Mouse (Mus musculus) MEL (cell line): ENCODE measurements at regions not wholly inside any gene's neighbourhood (a gene's known extent, or its start where the extent isn't known, plus 50 kb on each side); places are given as distances from the start of the nearest gene placed in this dataset.

Experiments used
- DNase-seq: peaks from one replicate; pipeline ENCODE4 v3.0.0; 2011; ENCODE audit warnings: low read depth, low spot score
- H3K27ac ChIP-seq: 2 replicates; pipeline ENCODE4 v1.5.1; 2012; ENCODE audit warnings: low read depth, mild to moderate bottlenecking, control low read depth, low read length, moderate library complexity; ENCODE audit not compliant: control insufficient read depth
- H3K27me3 ChIP-seq, 2 experiments: fragments of 150-350 bp in 1 of 2; sonication (generic) in 1 of 2; 2 replicates each; pipeline ENCODE4 v1.6.1; 2012; ENCODE audit warnings: low read length in 2 of 2, mild to moderate bottlenecking in 2 of 2, improper control_type of control experiment in 1 of 2, moderate library complexity in 1 of 2; ENCODE audit not compliant: insufficient read depth in 2 of 2, control insufficient read depth in 1 of 2
- H3K36me3 ChIP-seq, 2 experiments: 2 replicates each; pipeline ENCODE4 v1.6.1; 2012 to 2014; ENCODE audit warnings: low read length in 2 of 2, improper control_type of control experiment in 1 of 2, inconsistent platforms in 1 of 2, mild to moderate bottlenecking in 1 of 2; ENCODE audit not compliant: insufficient read depth in 2 of 2, control insufficient read depth in 1 of 2
- H3K4me1 ChIP-seq, 2 experiments: fragments of 150-350 bp in 1 of 2; sonication (generic) in 1 of 2; 2 replicates each; pipeline ENCODE4 v1.6.1; 2012; ENCODE audit warnings: low read length in 2 of 2, improper control_type of control experiment in 1 of 2, mild to moderate bottlenecking in 1 of 2; ENCODE audit not compliant: insufficient read depth in 2 of 2, control insufficient read depth in 1 of 2
- H3K4me3 ChIP-seq, 2 experiments: fragments of 150-350 bp in 1 of 2; sonication (generic) in 1 of 2; 2 replicates each; pipeline ENCODE4 v1.5.1; 2012; ENCODE audit warnings: low read depth in 2 of 2, low read length in 2 of 2, mild to moderate bottlenecking in 2 of 2, moderate library complexity in 2 of 2, control low read depth in 1 of 2, improper control_type of control experiment in 1 of 2; ENCODE audit not compliant: control insufficient read depth in 1 of 2, insufficient read depth in 1 of 2
- H3K79me2 ChIP-seq: 2 replicates; pipeline ENCODE4 v1.6.1; 2012; ENCODE audit warnings: mild to moderate bottlenecking, low read length, moderate library complexity; ENCODE audit not compliant: control insufficient read depth, poor library complexity, insufficient read depth
- H3K9ac ChIP-seq: 2 replicates; pipeline ENCODE4 v1.6.1; 2012; ENCODE audit warnings: low read depth, mild to moderate bottlenecking, control low read depth, low read length, moderate library complexity; ENCODE audit not compliant: control insufficient read depth, poor library complexity, severe bottlenecking
- H3K9me3 ChIP-seq: fragments of 150-350 bp; sonication (generic); replicated peaks from 2 replicates; pipeline ENCODE4 v1.6.1; 2012; ENCODE audit warnings: mild to moderate bottlenecking, low read length, improper control_type of control experiment, moderate library complexity; ENCODE audit not compliant: insufficient read depth
- BHLHE40 ChIP-seq: IDR thresholded peaks from 2 replicates; pipeline ENCODE4 v1.6.1; 2012; ENCODE audit warnings: low read depth, mild to moderate bottlenecking, inconsistent platforms, low read length, improper control_type of control experiment, borderline replicate concordance
- CHD1 ChIP-seq: IDR thresholded peaks from 2 replicates; pipeline ENCODE4 v1.6.1; 2012; ENCODE audit warnings: low read depth, mild to moderate bottlenecking, inconsistent platforms, low read length, improper control_type of control experiment
- CHD2 ChIP-seq: IDR thresholded peaks from 2 replicates; pipeline ENCODE4 v1.6.1; 2011; ENCODE audit warnings: low read length, improper control_type of control experiment
- CTCF ChIP-seq, 3 experiments: IDR thresholded peaks in 2 of 3; conservative IDR thresholded peaks in 1 of 3; 2 replicates each; pipeline ENCODE4 v1.5.1; 2011 to 2012; ENCODE audit warnings: low read length in 3 of 3, low read depth in 2 of 3, mild to moderate bottlenecking in 2 of 3, improper control_type of control experiment in 1 of 3, inconsistent platforms in 1 of 3, mixed read lengths in 1 of 3, moderate library complexity in 1 of 3; ENCODE audit not compliant: control insufficient read depth in 1 of 3, insufficient read depth in 1 of 3, poor library complexity in 1 of 3, severe bottlenecking in 1 of 3
- E2F4 ChIP-seq: IDR thresholded peaks from 2 replicates; pipeline ENCODE4 v1.6.1; 2011; ENCODE audit warnings: low read depth, low read length, improper control_type of control experiment, borderline replicate concordance
- ELF1 ChIP-seq: IDR thresholded peaks from 2 replicates; pipeline ENCODE4 v1.6.1; 2014; ENCODE audit warnings: low read depth, mild to moderate bottlenecking, inconsistent platforms, low read length, improper control_type of control experiment, moderate library complexity
- EP300 ChIP-seq, 2 experiments: IDR thresholded peaks; 2 replicates each; pipeline ENCODE4 v1.6.1; 2011; ENCODE audit warnings: improper control_type of control experiment in 2 of 2, low read length in 2 of 2, low read depth in 1 of 2, mild to moderate bottlenecking in 1 of 2
- GATA1 ChIP-seq: IDR thresholded peaks from 2 replicates; pipeline ENCODE4 v1.6.1; 2011; ENCODE audit warnings: low read depth, low read length, improper control_type of control experiment
- HCFC1 ChIP-seq: IDR thresholded peaks from 2 replicates; pipeline ENCODE4 v1.6.1; 2012; ENCODE audit warnings: low read depth, mild to moderate bottlenecking, inconsistent platforms, low read length, improper control_type of control experiment, moderate library complexity
- JUND ChIP-seq: IDR thresholded peaks from 2 replicates; pipeline ENCODE4 v1.6.1; 2011; ENCODE audit warnings: low read depth, mild to moderate bottlenecking, improper control_type of control experiment, low read length
- MAX ChIP-seq: IDR thresholded peaks from 2 replicates; pipeline ENCODE4 v1.6.1; 2011; ENCODE audit warnings: low read length, improper control_type of control experiment
- MAZ ChIP-seq: IDR thresholded peaks from 2 replicates; pipeline ENCODE4 v1.6.1; 2012; ENCODE audit warnings: low read depth, mild to moderate bottlenecking, inconsistent platforms, low read length, improper control_type of control experiment
- MEF2A ChIP-seq: IDR thresholded peaks from 2 replicates; pipeline ENCODE4 v1.6.1; 2014; ENCODE audit warnings: low read depth, mild to moderate bottlenecking, inconsistent platforms, low read length, improper control_type of control experiment; ENCODE audit not compliant: poor library complexity, insufficient replicate concordance, severe bottlenecking; ENCODE audit errors: extremely low read depth
- NELFE ChIP-seq: IDR thresholded peaks from 2 replicates; pipeline ENCODE4 v1.6.1; 2011; ENCODE audit warnings: low read depth, low read length, improper control_type of control experiment
- NRF1 ChIP-seq: IDR thresholded peaks from 2 replicates; pipeline ENCODE4 v1.6.1; 2014; ENCODE audit warnings: low read depth, mild to moderate bottlenecking, inconsistent platforms, low read length, improper control_type of control experiment, moderate library complexity; ENCODE audit not compliant: poor library complexity, insufficient read depth, severe bottlenecking
- RAD21 ChIP-seq: IDR thresholded peaks from 2 replicates; pipeline ENCODE4 v1.6.1; 2011; ENCODE audit warnings: mild to moderate bottlenecking, low read depth, low read length, improper control_type of control experiment
- RCOR1 ChIP-seq: IDR thresholded peaks from 2 replicates; pipeline ENCODE4 v1.6.1; 2012; ENCODE audit warnings: low read depth, mild to moderate bottlenecking, inconsistent platforms, low read length, improper control_type of control experiment
- SMC3 ChIP-seq: IDR thresholded peaks from 2 replicates; pipeline ENCODE4 v1.6.1; 2011; ENCODE audit warnings: low read depth, low read length, improper control_type of control experiment
- TAL1 ChIP-seq: IDR thresholded peaks from 2 replicates; pipeline ENCODE4 v1.6.1; 2012; ENCODE audit warnings: mild to moderate bottlenecking, inconsistent platforms, low read length, moderate library complexity, mixed read lengths
- TCF12 ChIP-seq: IDR thresholded peaks from 2 replicates; pipeline ENCODE4 v1.6.1; 2014; ENCODE audit warnings: low read depth, mild to moderate bottlenecking, inconsistent platforms, low read length, improper control_type of control experiment, moderate library complexity
- ZC3H11A ChIP-seq: IDR thresholded peaks from 2 replicates; pipeline ENCODE4 v1.6.1; 2012; ENCODE audit warnings: low read depth, mild to moderate bottlenecking, inconsistent platforms, low read length, improper control_type of control experiment
- ZKSCAN1 ChIP-seq: IDR thresholded peaks from 2 replicates; pipeline ENCODE4 v1.6.1; 2012; ENCODE audit warnings: low read depth, mild to moderate bottlenecking, inconsistent platforms, low read length, improper control_type of control experiment, moderate library complexity

- DNase-seq = no peak
- TF ChIP-seq ELF1 = no peak
- no peak for TF ChIP-seq TCF12
- TF ChIP-seq MAX = no peak
- no peak for TF ChIP-seq CTCF (IDR thresholded peaks at IDR 0.05 in 2 of 3, conservative IDR thresholded peaks at IDR 0.05 in 1 of 3; ENCODE audit: control insufficient read depth in 1 of 3, insufficient read depth in 1 of 3, low read depth in 2 of 3, low read length in 3 of 3, poor library complexity in 1 of 3, severe bottlenecking in 1 of 3)
- TF ChIP-seq NRF1 = no peak
- no peak for TF ChIP-seq CHD2
- TF ChIP-seq MEF2A = no peak
- TF ChIP-seq MAZ = no peak
- TF ChIP-seq E2F4 = no peak
- TF ChIP-seq BHLHE40 = no peak
- TF ChIP-seq SMC3 = no peak
- no peak for TF ChIP-seq RCOR1
These were observed 70.4 kb upstream of the Adam6b start for GRCm38 (mm10) chr12:113418731-113419402.

DNA sequence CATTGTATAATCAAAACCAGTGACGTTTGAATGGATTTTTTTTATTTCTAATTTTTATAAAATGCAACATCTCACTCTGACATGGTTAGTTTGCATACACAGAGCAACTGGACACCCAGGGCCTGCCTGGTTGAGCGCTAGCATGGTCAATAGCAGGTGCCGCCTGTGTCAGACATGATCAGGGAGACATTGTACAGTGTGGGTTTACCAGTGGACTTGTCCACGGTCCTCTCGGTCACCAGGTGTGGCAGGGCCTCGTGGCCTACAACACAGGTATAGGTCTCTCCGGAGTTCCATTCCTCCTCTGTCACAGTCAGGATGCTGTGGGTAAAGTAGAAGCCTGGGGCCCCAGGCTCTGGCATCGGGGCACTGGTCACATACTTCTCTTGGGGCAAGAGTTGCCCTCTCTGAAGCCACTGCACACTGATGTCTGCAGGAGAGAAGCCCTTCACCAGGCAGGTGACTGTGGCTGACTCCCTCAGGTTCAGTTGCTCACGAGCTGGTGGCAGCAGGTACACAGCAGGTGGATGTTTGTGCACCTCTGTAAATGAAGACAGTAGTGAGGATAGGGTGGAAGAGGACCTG lies 68.5 kb upstream of the Adam6b start:
- Histone ChIP-seq H3K27me3 (no peaks in the 10 kb centered on the region), H3K27ac (no peak overlapping the region), H3K9ac (no peak overlapping the region), H3K4me3 (no peak overlapping the region), H3K79me2 (no peaks in the 10 kb centered on the region), H3K4me1 (no peaks in the 10 kb centered on the region), H3K9me3 (no peaks in the 10 kb centered on the region), H3K36me3 (no peaks in the 10 kb centered on the region)
- TF ChIP-seq TAL1 = no peak
- TF ChIP-seq NELFE = no peak
- TF ChIP-seq BHLHE40 = no peak
- TF ChIP-seq E2F4 = no peak
- no peak for TF ChIP-seq SMC3
- TF ChIP-seq TCF12 = no peak
- no peak for TF ChIP-seq GATA1
- no peak for TF ChIP-seq JUND
- no peak for TF ChIP-seq CHD1
- TF ChIP-seq ZKSCAN1 = no peak
- TF ChIP-seq ZC3H11A = no peak
- no peak for TF ChIP-seq HCFC1
- no peak for TF ChIP-seq MEF2A
- no peak for TF ChIP-seq MAZ
- TF ChIP-seq RAD21 = no peak
- TF ChIP-seq ELF1 = no peak
- no peak for TF ChIP-seq CHD2
- no peak for TF ChIP-seq EP300 (IDR thresholded peaks at IDR 0.05; ENCODE audit: low read depth in 1 of 2, low read length in 2 of 2)
- no peak for DNase-seq

More at GRCm38 (mm10) chr12:113418731-113419402, 70.4 kb upstream of the Adam6b start:
- H3K9ac ChIP-seq = no peak overlapping the region
- H3K4me3 ChIP-seq = no peak overlapping the region
- no peaks in the 10 kb centered on the region for H3K9me3 ChIP-seq
- H3K36me3 ChIP-seq = no peaks in the 10 kb centered on the region
- H3K79me2 ChIP-seq = no peaks in the 10 kb centered on the region
- H3K27me3 ChIP-seq = no peaks in the 10 kb centered on the region
- no peaks in the 10 kb centered on the region for H3K4me1 ChIP-seq
- no peak overlapping the region for H3K27ac ChIP-seq
